Mouse (Mus musculus) neural tube, embryonic 10.5 days (tissue): ENCODE measurements around the gene Clmp.
"Not testable (repeated sequence)": the region's sequence is repeated elsewhere in the genome, so short reads cannot be mapped to it uniquely, and the experiment has no call there.

Source experiments
- DNase-seq: peaks from one replicate; pipeline ENCODE4 v3.0.0-alpha.2; 2017; ENCODE audit warnings: low spot score; ENCODE audit errors: extremely low spot score

The Clmp gene

GRCm38 (mm10) chr9:40776044-40776443, 90.3 kb downstream of the Clmp start:
- DNase-seq, result no peak

GRCm38 (mm10) chr9:40776459-40777248, 90.9 kb downstream of the Clmp start:
- DNase-seq, result no peak

- DNase-seq, result no peak
These were observed 94.3 kb downstream of the Clmp start for GRCm38 (mm10) chr9:40780111-40780510.

GRCm38 (mm10) chr9:40780892-40781725, 95.3 kb downstream of the Clmp start:
- DNase-seq, result no peak

- DNase-seq, result no peak
These were observed 96.2 kb downstream of the Clmp start for GRCm38 (mm10) chr9:40781726-40782581.

DNA sequence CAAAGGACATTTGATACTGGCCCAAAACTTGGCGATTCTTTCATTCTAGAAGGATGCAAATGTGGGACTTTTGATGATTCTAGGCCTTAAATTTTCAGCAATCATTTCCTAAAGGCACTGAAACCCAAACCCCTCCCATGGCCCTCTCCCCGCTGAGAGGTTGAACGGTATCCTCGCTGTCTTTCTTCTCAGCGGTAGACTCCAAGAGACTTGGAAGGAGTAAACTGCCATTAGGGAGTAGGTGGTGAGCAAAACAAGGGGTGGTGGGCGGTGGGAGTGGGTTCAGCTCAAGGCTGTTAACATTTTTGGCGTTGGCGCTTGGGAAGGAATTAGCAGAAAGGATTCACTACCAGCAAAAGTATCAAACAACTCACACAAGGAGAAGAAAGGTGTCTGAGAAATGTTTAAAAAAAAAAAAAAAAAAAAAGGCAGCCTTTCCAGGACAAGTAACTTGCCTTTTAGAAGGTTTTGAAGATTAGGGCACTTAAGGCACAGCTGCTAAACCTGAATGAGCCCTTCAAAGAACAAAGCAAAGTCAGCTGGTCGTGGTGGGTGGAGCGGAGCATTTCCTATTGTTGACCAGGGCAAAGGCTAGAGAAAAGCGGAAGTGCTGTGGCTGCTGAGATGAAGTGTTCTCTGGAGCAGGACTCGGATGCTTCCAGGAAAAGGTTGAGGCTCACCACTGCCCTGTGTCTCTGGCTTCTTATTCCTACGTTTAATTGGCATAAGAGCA, 98.0 kb downstream of the Clmp start:
- peak; percentile 36 for DNase-seq

- no peak for DNase-seq
These were observed 98.7 kb downstream of the Clmp start for GRCm38 (mm10) chr9:40784374-40784967.

DNA sequence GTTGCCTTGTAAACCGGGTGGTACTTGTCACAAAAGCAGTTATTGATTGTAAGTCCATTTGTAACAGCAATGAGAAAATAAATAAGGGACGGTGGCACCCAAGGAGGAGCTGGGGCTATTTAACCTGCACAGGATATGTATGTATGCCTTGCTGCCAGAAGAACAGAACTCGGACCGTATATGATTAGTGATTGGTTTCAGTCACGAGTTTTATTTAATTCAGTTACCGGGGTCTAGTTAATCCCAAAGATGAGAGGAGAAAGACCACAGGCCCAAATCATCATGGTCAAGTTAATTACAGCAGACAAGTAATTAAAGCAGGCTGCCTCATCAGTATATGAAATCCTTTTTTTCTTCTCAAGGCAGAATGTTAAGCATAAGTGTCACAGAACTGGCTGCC, 99.7 kb downstream of the Clmp start:
- no peak for DNase-seq

GRCm38 (mm10) chr9:40786820-40787219, 101.1 kb downstream of the Clmp start:
- DNase-seq, result not testable (repeated sequence)

- no peak for DNase-seq
These were observed 106.3 kb downstream of the Clmp start for GRCm38 (mm10) chr9:40791864-40792633.

DNA sequence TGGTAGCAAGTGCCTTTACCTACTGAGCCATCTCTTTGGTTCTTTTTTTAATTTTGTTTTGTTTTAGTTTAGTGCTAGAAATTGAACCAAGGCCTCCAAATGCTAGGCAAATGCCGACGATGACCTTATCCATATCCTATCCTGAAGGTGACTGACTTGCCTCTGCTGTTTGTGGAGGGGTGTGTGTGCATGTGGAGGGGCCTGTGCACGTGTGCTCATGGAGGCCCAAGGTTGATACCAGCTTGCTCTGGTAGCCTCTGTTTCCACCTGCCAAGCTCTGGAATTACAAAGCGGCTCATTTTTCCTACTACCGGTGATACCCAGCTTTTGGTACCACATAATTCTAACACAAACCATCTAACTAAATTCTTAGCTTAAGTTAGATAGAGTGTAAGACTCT, 107.8 kb downstream of the Clmp start:
- no peak for DNase-seq

- DNase-seq, result no peak
These were observed 108.5 kb downstream of the Clmp start for GRCm38 (mm10) chr9:40794251-40794650.

GRCm38 (mm10) chr9:40794926-40795325, 109.2 kb downstream of the Clmp start:
- DNase-seq, result no peak

DNA sequence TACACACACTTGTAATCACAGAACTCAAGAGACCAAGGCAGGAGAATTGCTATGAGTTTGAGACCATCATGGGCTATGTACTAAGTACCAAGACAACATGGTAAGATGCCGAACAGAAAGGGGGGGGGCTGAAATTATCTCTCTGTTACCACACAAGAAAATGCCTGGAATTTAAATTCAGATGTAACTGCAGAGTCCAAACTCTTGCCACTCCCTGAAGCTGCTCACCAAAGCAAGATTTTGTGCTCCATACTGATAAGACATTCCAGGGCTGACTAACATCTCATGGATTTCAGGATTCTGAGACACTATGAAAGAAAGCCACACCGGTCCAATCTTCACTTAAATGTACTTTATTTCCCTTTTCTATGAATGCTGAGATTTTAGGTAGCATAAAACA, 109.8 kb downstream of the Clmp start:
- no peak for DNase-seq

GRCm38 (mm10) chr9:40796054-40796453, 110.3 kb downstream of the Clmp start:
- no peak for DNase-seq

GRCm38 (mm10) chr9:40798247-40798960, 112.6 kb downstream of the Clmp start:
- DNase-seq, result no peak

GRCm38 (mm10) chr9:40799112-40799511, 113.3 kb downstream of the Clmp start:
- DNase-seq, result peak; percentile 42

- peak; percentile 80 for DNase-seq
These were observed 114.2 kb downstream of the Clmp start for GRCm38 (mm10) chr9:40799837-40800501.
